Mouse (Mus musculus): ENCODE measurements around the gene Actr2.

DNA sequence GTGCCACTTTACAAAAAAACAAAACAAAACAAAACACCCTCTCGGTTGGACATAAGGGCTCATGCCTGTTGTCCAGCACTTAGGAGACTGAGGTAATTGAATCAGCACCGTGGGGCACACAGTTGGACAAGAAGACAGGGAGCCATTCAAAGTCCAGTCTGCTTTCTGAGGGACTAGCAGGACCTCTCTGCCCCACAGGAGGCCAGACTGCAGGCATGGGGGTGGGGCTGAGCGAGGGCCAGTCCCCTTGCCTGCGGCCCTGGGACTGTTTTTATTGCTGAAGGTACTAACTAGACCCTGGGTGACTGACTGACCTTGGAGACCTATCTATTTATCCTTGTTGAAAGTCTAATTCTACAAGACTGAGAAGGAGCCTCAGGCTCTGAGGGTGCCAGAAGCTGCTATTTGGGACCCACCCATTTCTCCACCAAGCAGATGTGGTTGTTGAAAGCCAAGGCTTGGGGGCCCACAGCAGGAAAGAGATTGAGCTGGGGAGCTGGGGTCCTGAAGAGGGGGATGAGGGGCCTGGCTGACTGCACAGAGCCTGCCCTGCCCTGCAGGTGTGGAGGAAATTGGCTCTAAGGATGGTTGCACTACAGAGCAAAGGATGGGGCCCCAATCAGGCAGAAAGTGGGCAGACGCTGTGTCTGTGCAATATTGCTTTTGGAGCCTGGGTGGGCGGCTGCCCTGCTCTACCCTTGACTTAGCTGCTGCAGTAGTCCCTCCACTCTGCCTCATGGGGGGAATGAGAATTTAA is 71.4 kb downstream of the Actr2 start:
- TF ChIP-seq POLR2A (IDR thresholded peaks at IDR 0.05; ENCODE audit: low read depth, low read length) (no peak), CTCF (IDR thresholded peaks at IDR 0.05; ENCODE audit: borderline replicate concordance, insufficient read depth, low read length) (no peak)
